Mouse (Mus musculus): Measurements from ENCODE around the gene Tm9sf3.

Gene Tm9sf3

DNA sequence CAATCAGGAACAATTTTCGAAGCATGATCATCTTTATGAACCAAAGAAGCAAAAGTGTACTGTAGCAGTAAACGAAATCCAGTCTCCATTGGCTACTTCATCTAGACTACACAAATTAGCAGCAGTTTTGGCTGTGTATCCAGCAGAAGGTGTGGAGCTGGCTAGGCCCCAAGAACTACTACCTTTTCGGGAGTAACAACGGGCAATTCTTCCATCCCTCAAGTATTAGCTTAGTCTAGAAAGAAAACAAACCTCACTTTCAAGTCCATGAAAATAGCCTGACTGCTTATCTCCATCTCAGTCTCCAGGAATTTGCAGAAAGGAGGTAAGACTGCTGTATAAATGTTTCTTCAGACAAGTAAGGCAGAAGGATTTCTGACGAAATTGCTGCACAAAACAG lies 9.2 kb downstream of the Tm9sf3 start:
- H3K9me3 ChIP-seq (ENCODE audit: low read length), result no peaks in the 10 kb centered on the region
- peaks cover 16% of the 10 kb centered on the region for H3K4me1 ChIP-seq (replicated peaks; ENCODE audit: low read depth, low read length)
- no peaks in the 10 kb centered on the region for H3K27me3 ChIP-seq (ENCODE audit: insufficient read depth, low read length)
- H3K4me3 ChIP-seq (replicated peaks; ENCODE audit: low read length), result no peak overlapping the region
- TF ChIP-seq POU5F1 (IDR thresholded peaks at IDR 0.05; ENCODE audit: borderline replicate concordance, low read length), result no peak
- no peak for TF ChIP-seq CTCF (conservative IDR thresholded peaks at IDR 0.05; ENCODE audit: low read length)
- no peak for TF ChIP-seq NANOG (IDR thresholded peaks at IDR 0.05; ENCODE audit: borderline replicate concordance, low read length)
- H3K36me3 ChIP-seq (ENCODE audit: insufficient read depth, low read length), result peaks cover 22% of the 10 kb centered on the region

DNA sequence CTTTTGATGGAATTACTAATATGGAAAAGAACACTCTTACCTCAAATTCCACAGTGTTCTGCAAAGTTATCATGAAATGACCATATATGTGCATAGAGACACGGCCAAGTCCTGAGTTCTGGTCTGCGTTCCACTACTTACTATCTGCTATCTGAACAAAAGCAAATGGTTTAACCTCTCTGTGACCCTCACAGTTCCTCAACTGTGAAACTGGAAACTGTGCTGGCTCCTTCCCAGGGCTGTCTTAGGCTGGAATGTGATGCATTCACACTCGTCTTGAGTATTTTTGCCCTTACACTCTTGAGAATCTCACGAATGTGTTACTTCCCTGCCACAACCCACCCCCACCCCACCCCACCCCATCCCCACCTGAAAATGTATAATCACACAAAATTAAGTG lies 14.8 kb downstream of the Tm9sf3 start:
- Histone ChIP-seq H3K27me3 (ENCODE audit: insufficient read depth, low read length) (no peaks in the 10 kb centered on the region), H3K36me3 (ENCODE audit: insufficient read depth, low read length) (peaks cover 31% of the 10 kb centered on the region), H3K4me1 (replicated peaks; ENCODE audit: low read depth, low read length) (peaks cover 12% of the 10 kb centered on the region), H3K4me3 (replicated peaks; ENCODE audit: low read length) (no peak overlapping the region), H3K9me3 (ENCODE audit: low read length) (no peaks in the 10 kb centered on the region)
- no peak for TF ChIP-seq CTCF (conservative IDR thresholded peaks at IDR 0.05; ENCODE audit: low read length)
- no peak for TF ChIP-seq NANOG (IDR thresholded peaks at IDR 0.05; ENCODE audit: borderline replicate concordance, low read length)
- TF ChIP-seq POU5F1 (IDR thresholded peaks at IDR 0.05; ENCODE audit: borderline replicate concordance, low read length), result no peak

- peaks cover 32% of the 10 kb centered on the region for H3K36me3 ChIP-seq (ENCODE audit: insufficient read depth, low read length)
- no peaks in the 10 kb centered on the region for H3K9me3 ChIP-seq (ENCODE audit: low read length)
- H3K4me3 ChIP-seq (replicated peaks; ENCODE audit: low read length), result no peak overlapping the region
- H3K4me1 ChIP-seq (replicated peaks; ENCODE audit: low read depth, low read length), result peaks cover 12% of the 10 kb centered on the region
- H3K27me3 ChIP-seq (ENCODE audit: insufficient read depth, low read length), result no peaks in the 10 kb centered on the region
- TF ChIP-seq NANOG (IDR thresholded peaks at IDR 0.05; ENCODE audit: borderline replicate concordance, low read length) (no peak), POU5F1 (IDR thresholded peaks at IDR 0.05; ENCODE audit: borderline replicate concordance, low read length) (no peak), CTCF (conservative IDR thresholded peaks at IDR 0.05; ENCODE audit: low read length) (no peak)
Observed at GRCm38 (mm10) chr19:41248271-41248670, 15.5 kb downstream of the Tm9sf3 start.

DNA sequence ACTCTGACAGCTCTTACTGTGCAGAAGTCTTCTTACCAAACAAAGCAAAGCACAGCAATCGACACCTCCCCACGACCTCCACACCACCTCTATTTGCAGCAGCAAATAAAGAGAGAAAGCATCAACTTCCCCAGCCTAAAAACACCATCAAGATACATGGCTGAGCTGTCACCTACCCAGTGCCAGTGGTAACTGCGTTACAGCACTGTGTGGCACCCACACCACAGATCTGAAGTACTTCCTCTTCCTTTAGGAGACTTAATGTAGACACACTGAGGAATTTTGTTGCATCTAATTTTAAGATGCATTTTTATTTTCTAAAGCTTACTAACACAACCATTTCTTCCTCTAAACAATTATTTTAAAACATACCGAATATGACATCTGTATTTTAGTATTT lies 17.5 kb downstream of the Tm9sf3 start:
- H3K9me3 ChIP-seq (ENCODE audit: low read length), result no peaks in the 10 kb centered on the region
- peaks cover 12% of the 10 kb centered on the region for H3K4me1 ChIP-seq (replicated peaks; ENCODE audit: low read depth, low read length)
- no peak overlapping the region for H3K4me3 ChIP-seq (replicated peaks; ENCODE audit: low read length)
- H3K27me3 ChIP-seq (ENCODE audit: insufficient read depth, low read length), result no peaks in the 10 kb centered on the region
- TF ChIP-seq NANOG (IDR thresholded peaks at IDR 0.05; ENCODE audit: borderline replicate concordance, low read length) (no peak), POU5F1 (IDR thresholded peaks at IDR 0.05; ENCODE audit: borderline replicate concordance, low read length) (no peak), CTCF (conservative IDR thresholded peaks at IDR 0.05; ENCODE audit: low read length) (no peak)
- H3K36me3 ChIP-seq (ENCODE audit: insufficient read depth, low read length), result peaks cover 48% of the 10 kb centered on the region

DNA sequence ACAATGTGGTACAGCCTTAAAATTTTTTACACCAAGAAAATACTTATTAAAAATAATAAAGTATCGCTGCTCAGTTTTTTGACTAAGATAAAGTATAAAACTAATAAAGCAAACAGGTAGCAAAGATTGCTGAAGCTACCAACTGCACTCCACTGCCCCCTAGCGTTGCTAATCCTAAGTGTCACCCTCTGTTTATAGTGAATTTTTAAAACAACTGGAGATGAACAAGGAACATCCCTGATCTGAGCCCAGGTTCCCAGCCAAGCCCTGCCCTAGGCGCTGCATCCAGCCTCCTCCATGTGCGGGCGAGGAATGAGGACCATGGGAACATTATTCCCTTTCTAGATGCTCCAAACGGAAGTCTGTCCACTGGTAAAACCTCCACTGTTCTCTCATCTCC lies 19.2 kb downstream of the Tm9sf3 start:
- no peak for TF ChIP-seq POU5F1 (IDR thresholded peaks at IDR 0.05; ENCODE audit: borderline replicate concordance, low read length)
- no peak for TF ChIP-seq NANOG (IDR thresholded peaks at IDR 0.05; ENCODE audit: borderline replicate concordance, low read length)
- peak; percentile 73 for TF ChIP-seq CTCF (conservative IDR thresholded peaks at IDR 0.05; ENCODE audit: low read length)
- Histone ChIP-seq H3K4me3 (replicated peaks; ENCODE audit: low read length) (no peak overlapping the region), H3K9me3 (ENCODE audit: low read length) (no peaks in the 10 kb centered on the region), H3K4me1 (replicated peaks; ENCODE audit: low read depth, low read length) (peaks cover 12% of the 10 kb centered on the region), H3K36me3 (ENCODE audit: insufficient read depth, low read length) (peaks cover 60% of the 10 kb centered on the region), H3K27me3 (ENCODE audit: insufficient read depth, low read length) (no peaks in the 10 kb centered on the region)

DNA sequence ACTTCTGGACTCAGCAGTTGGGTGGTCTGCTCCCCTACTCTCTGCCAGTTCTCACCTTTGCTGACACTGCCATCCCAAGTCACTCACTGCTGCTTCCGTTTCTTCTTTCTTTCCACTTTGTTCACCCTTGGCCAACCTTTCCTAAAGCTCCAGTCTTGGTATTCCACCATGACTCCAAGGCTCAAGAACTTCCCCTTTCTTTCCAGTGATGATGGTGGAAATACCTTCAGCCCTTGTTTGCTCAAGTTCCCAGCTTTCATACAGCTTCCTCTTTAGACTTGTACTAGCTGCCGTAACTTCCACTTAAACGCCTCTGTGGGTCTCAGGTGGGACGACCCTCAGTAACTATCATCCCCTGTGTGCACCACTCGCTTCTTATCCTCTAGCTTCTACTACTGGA lies 21.8 kb downstream of the Tm9sf3 start:
- H3K4me3 ChIP-seq (replicated peaks; ENCODE audit: low read length), result no peak overlapping the region
- TF ChIP-seq NANOG (IDR thresholded peaks at IDR 0.05; ENCODE audit: borderline replicate concordance, low read length) (no peak), POU5F1 (IDR thresholded peaks at IDR 0.05; ENCODE audit: borderline replicate concordance, low read length) (no peak)
- peaks cover 72% of the 10 kb centered on the region for H3K36me3 ChIP-seq (ENCODE audit: insufficient read depth, low read length)
- H3K4me1 ChIP-seq (replicated peaks; ENCODE audit: low read depth, low read length), result peaks cover 6% of the 10 kb centered on the region; the same call in 1 of the 2 replicates
- no peaks in the 10 kb centered on the region for H3K27me3 ChIP-seq (ENCODE audit: insufficient read depth, low read length)
- no peaks in the 10 kb centered on the region for H3K9me3 ChIP-seq (ENCODE audit: low read length)

GRCm38 (mm10) chr19:41233698-41234097 lies 30.1 kb downstream of the Tm9sf3 start:
- Histone ChIP-seq H3K9me3 (ENCODE audit: low read length) (no peaks in the 10 kb centered on the region), H3K4me1 (replicated peaks; ENCODE audit: low read depth, low read length) (peaks cover 11% of the 10 kb centered on the region), H3K4me3 (replicated peaks; ENCODE audit: low read length) (no peak overlapping the region), H3K36me3 (ENCODE audit: insufficient read depth, low read length) (peaks cover 72% of the 10 kb centered on the region), H3K27me3 (ENCODE audit: insufficient read depth, low read length) (no peaks in the 10 kb centered on the region)
- TF ChIP-seq POU5F1 (IDR thresholded peaks at IDR 0.05; ENCODE audit: borderline replicate concordance, low read length), result no peak

- H3K4me1 ChIP-seq (replicated peaks; ENCODE audit: low read depth, low read length), result peaks cover 21% of the 10 kb centered on the region
- H3K4me3 ChIP-seq (replicated peaks; ENCODE audit: low read length), result no peak overlapping the region
- TF ChIP-seq POU5F1 (IDR thresholded peaks at IDR 0.05; ENCODE audit: borderline replicate concordance, low read length), result no peak
- TF ChIP-seq CTCF (conservative IDR thresholded peaks at IDR 0.05; ENCODE audit: low read length), result no peak
- no peak for TF ChIP-seq NANOG (IDR thresholded peaks at IDR 0.05; ENCODE audit: borderline replicate concordance, low read length)
- peaks cover 45% of the 10 kb centered on the region for H3K27me3 ChIP-seq (ENCODE audit: insufficient read depth, low read length)
- H3K36me3 ChIP-seq (ENCODE audit: insufficient read depth, low read length), result peaks cover 12% of the 10 kb centered on the region
- peaks cover 10% of the 10 kb centered on the region for H3K9me3 ChIP-seq (ENCODE audit: low read length)
Observed at GRCm38 (mm10) chr19:41208326-41208725, 55.5 kb downstream of the Tm9sf3 start.

DNA sequence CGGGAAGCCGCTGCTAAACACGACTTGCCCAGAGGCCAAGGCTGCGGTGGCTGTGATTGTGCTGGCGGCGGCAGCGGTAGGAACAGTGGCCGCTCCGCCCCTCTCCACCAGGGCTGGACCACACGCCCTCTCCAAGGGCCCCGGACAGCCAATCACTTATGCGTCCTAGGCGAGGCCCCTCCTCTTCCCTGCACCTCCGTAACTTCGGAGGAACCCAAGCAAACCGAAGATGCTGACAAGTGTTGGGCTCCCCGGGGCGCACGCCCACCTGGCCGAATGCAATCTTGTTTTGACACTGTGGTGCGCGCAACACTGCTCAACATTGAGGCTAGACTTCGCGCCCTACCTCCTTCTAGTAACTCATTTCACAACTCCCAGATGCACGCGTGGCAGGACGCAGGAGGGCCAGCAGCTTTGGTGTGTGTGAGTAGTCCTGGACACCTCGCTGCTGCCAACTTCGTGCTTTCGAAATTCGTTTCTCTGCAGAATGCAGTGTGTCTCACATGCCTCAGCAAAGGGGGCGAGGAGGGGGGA lies 56.9 kb downstream of the Tm9sf3 start, which contains the start of gene Tll2:
TSS of gene Tll2 (minus strand) at position 25 of the 534 bp plus-strand sequence.
- no peak for TF ChIP-seq POU5F1 (IDR thresholded peaks at IDR 0.05; ENCODE audit: borderline replicate concordance, low read length)
- TF ChIP-seq CTCF (conservative IDR thresholded peaks at IDR 0.05; ENCODE audit: low read length), result no peak
- TF ChIP-seq NANOG (IDR thresholded peaks at IDR 0.05; ENCODE audit: borderline replicate concordance, low read length), result no peak
- H3K4me3 ChIP-seq (replicated peaks; ENCODE audit: low read length), result peak within 1 kb of the TSS; percentile 77
- H3K36me3 ChIP-seq (ENCODE audit: insufficient read depth, low read length), result peaks cover 7% of the 10 kb centered on the region
- peaks cover 49% of the 10 kb centered on the region for H3K27me3 ChIP-seq (ENCODE audit: insufficient read depth, low read length)
- H3K9me3 ChIP-seq (ENCODE audit: low read length), result peaks cover 10% of the 10 kb centered on the region
- H3K4me1 ChIP-seq (replicated peaks; ENCODE audit: low read depth, low read length), result peaks cover 21% of the 10 kb centered on the region

Data from E14TG2a.4 (cell line).